Mouse (Mus musculus) thymus, adult 2 months (tissue): ENCODE measurements at regions not wholly inside any gene's neighbourhood (a gene's known extent, or its start where the extent isn't known, plus 50 kb on each side); places are given as distances from the start of the nearest gene placed in this dataset.

Experiments
- DNase-seq: peaks from one replicate; pipeline ENCODE4 v3.0.0; 2021
- H3K27ac ChIP-seq: fragments of 200-500 bp; 2 replicates; pipeline ENCODE4 v1.5.1; 2012; ENCODE audit warnings: low read length, control low read depth; ENCODE audit not compliant: control insufficient read depth, insufficient read depth
- H3K27me3 ChIP-seq: fragments of 200-500 bp; 2 replicates; pipeline ENCODE4 v1.6.1; 2012; ENCODE audit warnings: mild to moderate bottlenecking, low read length, moderate library complexity, mixed read lengths; ENCODE audit not compliant: control insufficient read depth, insufficient read depth
- H3K36me3 ChIP-seq: fragments of 200-500 bp; 2 replicates; pipeline ENCODE4 v1.6.1; 2012; ENCODE audit warnings: mild to moderate bottlenecking, low read length, moderate library complexity; ENCODE audit not compliant: control insufficient read depth, insufficient read depth
- H3K4me1 ChIP-seq: fragments of 200-500 bp; replicated peaks from 2 replicates; pipeline ENCODE4 v1.6.1; 2012; ENCODE audit warnings: low read length; ENCODE audit not compliant: control insufficient read depth, insufficient read depth
- H3K4me3 ChIP-seq: fragments of 200-500 bp; 2 replicates; pipeline ENCODE4 v1.5.1; 2012; ENCODE audit warnings: mild to moderate bottlenecking, low read length, control low read depth, moderate library complexity; ENCODE audit not compliant: control insufficient read depth, insufficient read depth
- CTCF ChIP-seq: fragments of 200-500 bp; IDR thresholded peaks from 2 replicates; pipeline ENCODE4 v1.5.1; 2012; ENCODE audit warnings: mild to moderate bottlenecking, control low read depth, low read length, moderate library complexity, borderline replicate concordance; ENCODE audit not compliant: control insufficient read depth, poor library complexity, insufficient read depth; ENCODE audit errors: extremely low read depth
- POLR2A ChIP-seq: fragments of 200-500 bp; IDR thresholded peaks from 2 replicates; pipeline ENCODE4 v1.6.1; 2012; ENCODE audit warnings: mild to moderate bottlenecking, low read length, control low read depth, moderate library complexity; ENCODE audit not compliant: control insufficient read depth, poor library complexity, insufficient read depth; ENCODE audit errors: extremely low read depth
- WGBS: fragments of 180-500 bp; shearing (Covaris S2); methylation state at CpG from one replicate; pipeline ENCODE4 v1.1.7; 2018; 5-methylcytosine and 5-hydroxymethylcytosine counted together

- DNase-seq: no peak
- WGBS: 89% methylated on average over 2 of the region's 2 CpGs
- H3K4me1 ChIP-seq: no peaks in the 10 kb centered on the region
- TF ChIP-seq CTCF: no peak
- TF ChIP-seq POLR2A: no peak
- no peaks in the 10 kb centered on the region for H3K36me3 ChIP-seq
- H3K27me3 ChIP-seq: 0 out of 2 replicates have a peak, but pooled peaks cover 3% of the 10 kb centered on the region
- H3K27ac ChIP-seq: no peak overlapping the region
- no peak overlapping the region for H3K4me3 ChIP-seq
These were observed 297.0 kb upstream of the Tle4 start for GRCm38 (mm10) chr19:14894875-14895274.

DNA sequence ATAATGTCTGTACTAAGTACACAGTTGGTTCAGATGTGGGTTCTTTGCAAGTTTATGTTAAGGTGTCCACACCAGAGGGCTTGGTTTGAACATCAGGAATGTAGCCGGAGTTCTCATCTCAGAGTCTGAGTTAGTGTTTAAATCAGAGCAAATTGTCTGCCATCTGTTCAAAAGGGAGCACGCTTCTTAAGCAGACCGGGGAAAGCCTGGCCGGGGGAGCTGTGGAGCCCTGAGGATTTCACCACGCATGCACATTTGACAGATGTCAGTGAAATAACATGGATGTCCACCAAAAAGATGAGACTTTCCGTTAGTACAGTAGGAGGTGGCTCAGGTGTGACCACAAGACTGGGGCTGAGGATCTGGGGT, 294.5 kb upstream of the Tle4 start:
- no peak for TF ChIP-seq POLR2A
- no peak for TF ChIP-seq CTCF

GRCm38 (mm10) chr19:14891689-14892389, 294.0 kb upstream of the Tle4 start:
- DNase-seq: no peak
- H3K27ac ChIP-seq: no peak overlapping the region
- 0 out of 2 replicates have a peak, but pooled peaks cover 3% of the 10 kb centered on the region for H3K27me3 ChIP-seq
- no peaks in the 10 kb centered on the region for H3K4me1 ChIP-seq
- H3K36me3 ChIP-seq: no peaks in the 10 kb centered on the region
- H3K4me3 ChIP-seq: no peak overlapping the region
- TF ChIP-seq POLR2A: no peak
- WGBS: 40% methylated on average over 7 of the region's 8 CpGs

More for the DNA sequence above, 294.5 kb upstream of the Tle4 start:
- no peak overlapping the region for H3K4me3 ChIP-seq
- H3K27me3 ChIP-seq: 0 out of 2 replicates have a peak, but pooled peaks cover 3% of the 10 kb centered on the region
- 83% methylated on average over 6 of the region's 6 CpGs for WGBS
- no peaks in the 10 kb centered on the region for H3K36me3 ChIP-seq
- H3K27ac ChIP-seq: no peak overlapping the region
- H3K4me1 ChIP-seq: no peaks in the 10 kb centered on the region
- no peak for DNase-seq

DNA sequence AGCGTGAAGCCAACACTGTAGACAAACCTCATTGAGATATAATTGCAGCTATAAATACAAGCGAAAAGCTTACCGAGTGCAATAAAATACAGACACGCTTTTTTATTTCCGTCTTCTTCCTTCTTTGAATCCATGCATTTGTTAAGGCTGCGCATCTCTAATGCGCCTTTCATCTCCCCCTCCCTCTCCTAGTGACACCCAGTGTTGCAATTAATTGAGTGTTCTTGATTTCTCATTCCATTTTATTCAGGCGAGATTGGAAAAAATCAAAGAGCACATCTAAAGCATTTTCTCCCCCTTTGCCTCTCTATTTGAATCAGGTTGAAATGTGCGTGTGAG, 293.2 kb upstream of the Tle4 start:
- Histone ChIP-seq H3K4me3 (no peak overlapping the region), H3K36me3 (no peaks in the 10 kb centered on the region), H3K4me1 (no peaks in the 10 kb centered on the region), H3K27ac (no peak overlapping the region), H3K27me3 (0 out of 2 replicates have a peak, but pooled peaks cover 3% of the 10 kb centered on the region)
- WGBS: 10% methylated on average over 9 of the region's 9 CpGs
- TF ChIP-seq CTCF (no peak), POLR2A (no peak)
- DNase-seq: no peak

DNA sequence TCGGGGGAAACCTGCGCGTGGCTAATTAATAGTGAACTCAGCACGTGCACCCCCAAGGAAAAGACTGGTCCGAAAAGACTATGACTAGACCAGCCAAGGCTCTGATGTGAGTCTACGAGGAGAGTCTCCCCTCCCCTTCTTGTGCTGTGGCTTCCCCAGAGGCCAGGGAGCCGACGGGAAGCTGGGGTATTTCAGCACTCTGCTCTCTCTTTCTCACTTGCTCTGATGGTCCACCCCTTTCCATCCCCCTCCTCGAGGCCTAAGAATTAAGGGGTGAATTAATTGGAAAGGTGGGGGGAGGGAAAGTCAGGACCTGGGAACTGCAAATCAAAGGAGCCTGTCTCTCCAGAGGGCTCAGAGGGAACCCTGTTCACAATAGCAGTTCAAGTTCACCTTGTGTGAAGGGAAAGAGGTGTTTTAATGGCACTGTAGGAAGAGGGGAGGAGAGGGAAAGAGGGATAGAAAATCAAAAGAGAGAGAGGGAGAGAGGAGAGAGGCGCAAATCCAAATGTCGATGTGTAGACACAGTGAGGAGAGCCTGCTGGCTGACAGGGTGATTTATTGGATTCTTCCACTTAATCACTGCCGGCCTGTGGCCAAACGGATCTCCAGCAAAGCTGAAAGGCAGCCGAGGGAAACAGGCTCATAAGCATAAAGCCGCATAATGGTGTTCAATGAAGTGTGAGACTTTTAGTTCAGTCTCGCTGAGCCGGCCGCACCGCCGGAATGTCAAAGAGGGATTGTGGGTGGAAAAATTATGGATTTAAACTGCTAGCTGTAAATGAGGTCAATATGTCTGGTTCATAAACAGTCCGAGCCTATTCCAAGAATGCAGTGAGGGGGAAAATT, 292.6 kb upstream of the Tle4 start:
- TF ChIP-seq CTCF (no peak), POLR2A (no peak)
- Histone ChIP-seq H3K27ac (no peak overlapping the region), H3K27me3 (0 out of 2 replicates have a peak, but pooled peaks cover 3% of the 10 kb centered on the region), H3K4me3 (no peak overlapping the region), H3K36me3 (no peaks in the 10 kb centered on the region), H3K4me1 (no peaks in the 10 kb centered on the region)
- no peak for DNase-seq
- 7% methylated on average over 21 of the region's 21 CpGs for WGBS

GRCm38 (mm10) chr19:14889794-14890193, 291.9 kb upstream of the Tle4 start:
- H3K27ac ChIP-seq: no peak overlapping the region
- 42% methylated on average over 3 of the region's 3 CpGs for WGBS
- no peak for DNase-seq
- 0 out of 2 replicates have a peak, but pooled peaks cover 3% of the 10 kb centered on the region for H3K27me3 ChIP-seq
- H3K4me1 ChIP-seq: no peaks in the 10 kb centered on the region
- no peaks in the 10 kb centered on the region for H3K36me3 ChIP-seq
- TF ChIP-seq CTCF (no peak), POLR2A (no peak)
- H3K4me3 ChIP-seq: no peak overlapping the region
